Mouse (Mus musculus) macrophage (primary cell): ENCODE measurements around the gene 1700047I17Rik2. TPM values are rescaled to one million over a fixed set of nuclear protein-coding genes. Genes with fewer than 3 reads are reported as not detected.
A peak's percentile ranks its signal among the peaks of the same experiment; 100 is the strongest.
"Not testable (repeated sequence)": the region's sequence is repeated elsewhere in the genome, so short reads cannot be mapped to it uniquely, and the experiment has no call there.

Experiments
- H3K27ac ChIP-seq: fragments of 350-480 bp; formaldehyde crosslinking; 2 replicates; pipeline ENCODE4 v1.9.0; 2021
- H3K36me3 ChIP-seq: fragments of 350-480 bp; formaldehyde crosslinking; 2 replicates; pipeline ENCODE4 v1.9.0; 2021; ENCODE audit errors: inconsistent target
- H3K4me3 ChIP-seq: fragments of 350-480 bp; formaldehyde crosslinking; 2 replicates; pipeline ENCODE4 v1.9.0; 2021; ENCODE audit errors: inconsistent target
- H3K79me2 ChIP-seq: fragments of 350-480 bp; formaldehyde crosslinking; 2 replicates; pipeline ENCODE4 v1.9.0; 2021; ENCODE audit errors: inconsistent target
- WGBS: methylation state at CpG from one replicate; pipeline ENCODE4 v1.1.7; 2026; ENCODE audit warnings: inconsistent platforms; ENCODE audit not compliant: missing documents; 5-methylcytosine and 5-hydroxymethylcytosine counted together
- polyA plus RNA-seq: library from polyadenylated mRNA; stranded (reverse); fragments of 250-400 nt; gene quantifications from 3 replicates; pipeline ENCODE4 v1.2.4, GENCODE M21; 2018; ENCODE audit warnings: inconsistent platforms
- total RNA-seq, 78 experiments: library from RNA; depleted of rRNA; stranded (reverse); fragments of 250-400 nt; gene quantifications; 1 replicate in 9 of 78; 2 replicates in 24 of 78; 3 replicates in 43 of 78; 4 replicates in 2 of 78; pipeline ENCODE4 v1.2.4; 2018; ENCODE audit warnings: inconsistent platforms in 56 of 78

1700047I17Rik2 gene
- total RNA-seq (2018; cell fraction: chromatin; rRNA removed), result not detected
- not detected for total RNA-seq (2018; cell fraction: cytosol; rRNA removed)
- not detected for total RNA-seq (2018; cell fraction: nucleus; rRNA removed)
- not detected in 3 replicates for polyA plus RNA-seq

DNA sequence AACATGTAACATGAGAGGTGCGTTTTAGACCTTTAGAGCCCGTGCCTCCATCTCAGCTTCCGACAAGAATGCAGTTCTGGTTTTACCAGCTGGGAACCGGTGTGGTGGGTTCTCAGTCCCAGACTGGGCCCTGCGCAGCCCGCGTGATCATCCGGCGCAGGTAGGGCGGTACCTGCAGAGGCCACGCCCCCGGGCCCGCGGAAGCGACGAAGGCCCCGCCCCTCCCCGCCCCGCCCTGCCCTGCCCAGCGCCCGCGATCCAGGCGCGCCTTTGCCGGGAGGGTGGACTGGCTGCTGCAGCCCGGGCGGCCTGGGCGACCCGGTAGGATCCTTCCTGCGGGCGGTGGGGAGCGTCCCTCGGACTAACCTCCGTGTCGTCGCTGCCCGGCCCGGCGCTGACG lies at the start of gene 1700047I17Rik2:
Gene 1700047I17Rik2, plus strand, starts transcription at position 287 of the 400 bp plus-strand sequence.
- not testable (repeated sequence) for H3K36me3 ChIP-seq, H3K27ac ChIP-seq, H3K4me3 ChIP-seq, H3K79me2 ChIP-seq
- no CpG with 5 or more reads among the region's 40 CpGs for WGBS

DNA sequence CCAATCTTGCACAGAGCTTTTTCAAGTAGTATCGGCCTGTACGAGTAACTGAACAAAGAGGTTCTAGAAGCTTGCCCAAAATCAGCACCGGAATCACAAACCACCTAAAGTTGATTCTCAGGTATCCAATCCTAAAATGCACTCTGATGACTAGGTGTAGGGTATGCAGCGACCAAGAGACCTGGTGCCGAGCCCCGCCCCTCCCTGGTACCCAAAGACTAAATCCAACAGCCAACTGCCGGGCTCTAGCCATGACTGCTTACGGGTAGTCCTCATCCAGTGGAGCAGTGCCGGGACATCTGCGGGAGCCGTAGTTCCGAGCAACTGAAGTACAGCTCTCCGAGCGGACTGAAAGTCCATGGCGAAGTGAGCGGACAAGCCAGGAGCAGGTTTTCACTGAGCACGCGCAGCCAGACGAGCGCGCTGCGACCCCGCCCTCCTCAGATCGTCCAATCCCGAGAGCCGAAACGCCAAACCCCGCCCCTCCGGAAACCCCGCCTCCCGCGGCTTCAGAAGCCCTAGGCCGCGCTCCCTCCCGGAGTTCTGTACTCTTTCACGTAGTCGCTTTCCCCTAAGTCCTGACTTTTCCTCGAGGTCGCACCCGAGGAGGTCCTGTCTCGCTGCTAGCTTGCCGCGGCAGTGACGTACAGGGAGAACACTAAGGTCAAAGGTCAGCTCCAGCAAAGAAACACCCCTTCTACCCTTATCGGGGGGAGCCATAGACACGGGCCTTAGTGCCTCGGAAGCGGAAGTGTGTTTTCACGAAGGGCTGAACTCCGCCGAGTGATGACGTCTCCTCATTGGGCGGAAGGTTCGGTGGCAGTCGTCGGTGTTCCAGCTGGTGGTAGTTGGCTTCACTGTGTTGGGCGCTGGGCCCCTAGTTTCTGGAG lies 44.6 kb upstream of the 1700047I17Rik2 start, which contains the start of gene Srp54b:
Gene Srp54b, plus strand, starts transcription at position 546 of the 890 bp plus-strand sequence.
- H3K4me3 ChIP-seq, H3K36me3 ChIP-seq, H3K27ac ChIP-seq, H3K79me2 ChIP-seq: not testable (repeated sequence)
- WGBS, result no CpG with 5 or more reads among the region's 57 CpGs

DNA sequence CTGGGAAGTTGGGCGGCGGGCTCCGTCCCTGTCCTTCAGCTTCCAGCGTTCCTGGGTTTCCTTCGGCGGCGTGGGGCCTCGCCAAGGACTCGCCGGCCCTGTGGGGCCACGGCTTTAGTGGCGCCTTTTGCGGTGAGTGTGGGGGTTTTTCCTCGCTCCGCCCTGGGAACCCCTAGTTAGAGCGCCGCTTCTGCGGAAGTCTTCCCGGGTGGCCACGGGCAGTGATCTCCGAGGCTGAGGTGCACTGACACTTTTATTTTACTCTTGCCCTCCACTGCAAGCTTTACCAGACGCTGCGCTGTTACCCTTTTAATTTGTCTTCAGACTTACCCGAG lies 44.0 kb upstream of the 1700047I17Rik2 start:
- no CpG with 5 or more reads among the region's 24 CpGs for WGBS
- not testable (repeated sequence) for H3K36me3 ChIP-seq, H3K79me2 ChIP-seq, H3K27ac ChIP-seq, H3K4me3 ChIP-seq

DNA sequence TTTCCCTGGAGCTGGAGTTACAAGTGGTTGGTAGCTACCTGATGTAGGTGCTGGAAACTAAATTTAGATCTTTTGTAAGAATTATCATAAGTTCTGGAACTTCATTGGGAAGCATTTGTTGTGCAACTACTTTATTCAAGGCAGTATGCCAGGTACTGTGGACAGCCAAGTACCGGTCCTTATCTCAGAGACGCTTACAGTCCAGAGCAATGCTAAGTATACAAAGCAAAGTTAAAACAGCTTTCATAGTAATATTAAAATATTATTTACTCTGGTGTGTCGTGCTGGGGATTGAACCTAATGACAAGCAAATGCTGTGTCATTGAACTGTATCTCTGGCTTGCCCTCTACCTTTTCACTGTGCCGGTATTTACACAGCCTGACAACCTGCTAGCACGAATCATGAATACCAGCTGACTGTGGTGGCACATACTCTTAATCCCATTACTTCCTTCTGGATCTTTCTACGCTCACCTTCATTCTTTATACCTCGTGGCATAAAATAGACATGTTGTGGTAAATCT lies 32.3 kb upstream of the 1700047I17Rik2 start:
- H3K27ac ChIP-seq, H3K4me3 ChIP-seq, H3K79me2 ChIP-seq, H3K36me3 ChIP-seq: not testable (repeated sequence)
- WGBS, result no CpG with 5 or more reads among the region's 7 CpGs

DNA sequence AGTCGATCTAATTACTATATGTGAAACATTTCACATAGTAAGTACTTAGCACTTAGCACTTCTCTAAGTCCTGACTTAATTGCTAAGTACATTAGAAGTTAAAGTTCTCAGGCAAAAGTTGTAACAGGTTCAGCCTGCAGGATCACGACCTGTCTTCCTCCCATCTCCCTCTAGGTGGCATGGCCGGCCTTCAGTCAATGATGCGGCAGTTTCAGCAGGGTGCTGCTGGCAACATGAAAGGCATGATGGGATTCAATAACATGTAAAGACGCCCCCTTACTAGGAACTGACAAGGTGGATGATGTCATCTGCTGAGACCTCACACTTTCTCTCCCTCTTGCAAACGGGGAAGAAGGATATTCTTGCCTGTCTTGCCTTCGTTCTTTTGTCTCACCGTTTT lies 11.7 kb upstream of the 1700047I17Rik2 start:
- H3K4me3 ChIP-seq, H3K27ac ChIP-seq, H3K79me2 ChIP-seq, H3K36me3 ChIP-seq: not testable (repeated sequence)
- WGBS, result no CpG with 5 or more reads among the region's 8 CpGs

DNA sequence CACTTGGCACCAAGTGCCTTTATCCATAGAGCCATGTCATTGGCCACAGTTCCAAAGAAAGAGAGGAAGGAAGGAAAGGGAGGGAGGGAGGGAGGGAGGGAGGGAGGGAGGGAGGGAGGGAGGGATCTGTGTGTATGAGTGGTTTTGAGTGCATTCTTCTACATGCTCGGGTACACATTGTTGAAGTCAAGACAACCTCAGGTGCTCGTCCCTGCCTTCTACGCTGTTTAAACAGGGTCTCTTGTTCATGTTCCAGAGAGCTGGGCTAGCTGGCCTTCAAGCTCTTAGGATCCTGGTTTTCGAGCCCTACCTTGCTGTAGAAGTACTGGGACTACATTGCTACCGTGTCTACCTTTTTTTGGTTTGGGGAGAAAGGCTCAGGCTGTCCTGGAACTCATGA lies 10.3 kb upstream of the 1700047I17Rik2 start:
- H3K4me3 ChIP-seq, H3K27ac ChIP-seq, H3K79me2 ChIP-seq, H3K36me3 ChIP-seq: not testable (repeated sequence)
- no CpG with 5 or more reads among the region's 5 CpGs for WGBS

DNA sequence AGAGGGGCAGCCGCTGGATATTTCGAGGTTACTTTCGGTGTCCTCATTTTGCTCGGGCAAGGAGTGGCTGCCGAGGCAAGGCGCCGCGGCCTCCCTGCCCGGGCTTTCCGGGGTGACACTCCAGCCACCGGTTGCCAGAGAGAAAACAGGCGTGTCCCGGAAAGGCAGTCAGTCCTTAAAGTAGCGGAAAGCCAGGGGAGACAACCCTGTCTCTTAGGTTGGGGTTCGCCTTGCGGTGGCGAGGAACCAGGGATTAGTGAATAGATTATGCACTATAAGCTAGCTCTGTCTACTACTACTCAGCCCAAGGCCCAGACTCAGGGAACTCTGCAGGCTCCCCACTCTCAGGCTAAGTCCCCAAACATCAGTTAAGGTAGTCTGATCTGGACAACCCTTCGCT lies 407 bp downstream of the 1700047I17Rik2 start:
- WGBS, result no CpG with 5 or more reads among the region's 18 CpGs
- H3K79me2 ChIP-seq, result not testable (repeated sequence)

DNA sequence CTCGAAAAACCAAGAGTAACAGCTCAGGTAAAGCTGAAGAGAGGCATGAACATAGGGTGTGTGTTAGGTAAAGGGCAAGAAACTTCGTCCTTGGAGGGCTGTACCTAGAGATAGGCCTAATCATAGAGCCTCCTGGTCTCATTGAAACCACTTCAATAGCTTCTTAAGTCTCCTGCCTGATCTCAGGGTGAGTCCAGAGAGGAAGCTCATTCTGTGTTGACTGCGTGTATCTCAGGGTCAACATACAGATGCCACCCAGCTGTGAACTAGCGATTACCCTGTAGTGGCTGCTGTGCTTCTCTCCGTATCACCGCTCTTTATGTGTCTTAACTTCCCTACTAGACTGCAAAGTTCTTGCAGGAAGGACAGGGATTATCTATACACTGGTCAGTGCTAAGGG lies 13.6 kb downstream of the 1700047I17Rik2 start:
- not testable (repeated sequence) for H3K4me3 ChIP-seq, H3K27ac ChIP-seq, H3K36me3 ChIP-seq, H3K79me2 ChIP-seq
- WGBS, result no CpG with 5 or more reads among the region's 6 CpGs

More for the DNA sequence above, 407 bp downstream of the 1700047I17Rik2 start:
- H3K27ac ChIP-seq, H3K36me3 ChIP-seq, H3K4me3 ChIP-seq: not testable (repeated sequence)

DNA sequence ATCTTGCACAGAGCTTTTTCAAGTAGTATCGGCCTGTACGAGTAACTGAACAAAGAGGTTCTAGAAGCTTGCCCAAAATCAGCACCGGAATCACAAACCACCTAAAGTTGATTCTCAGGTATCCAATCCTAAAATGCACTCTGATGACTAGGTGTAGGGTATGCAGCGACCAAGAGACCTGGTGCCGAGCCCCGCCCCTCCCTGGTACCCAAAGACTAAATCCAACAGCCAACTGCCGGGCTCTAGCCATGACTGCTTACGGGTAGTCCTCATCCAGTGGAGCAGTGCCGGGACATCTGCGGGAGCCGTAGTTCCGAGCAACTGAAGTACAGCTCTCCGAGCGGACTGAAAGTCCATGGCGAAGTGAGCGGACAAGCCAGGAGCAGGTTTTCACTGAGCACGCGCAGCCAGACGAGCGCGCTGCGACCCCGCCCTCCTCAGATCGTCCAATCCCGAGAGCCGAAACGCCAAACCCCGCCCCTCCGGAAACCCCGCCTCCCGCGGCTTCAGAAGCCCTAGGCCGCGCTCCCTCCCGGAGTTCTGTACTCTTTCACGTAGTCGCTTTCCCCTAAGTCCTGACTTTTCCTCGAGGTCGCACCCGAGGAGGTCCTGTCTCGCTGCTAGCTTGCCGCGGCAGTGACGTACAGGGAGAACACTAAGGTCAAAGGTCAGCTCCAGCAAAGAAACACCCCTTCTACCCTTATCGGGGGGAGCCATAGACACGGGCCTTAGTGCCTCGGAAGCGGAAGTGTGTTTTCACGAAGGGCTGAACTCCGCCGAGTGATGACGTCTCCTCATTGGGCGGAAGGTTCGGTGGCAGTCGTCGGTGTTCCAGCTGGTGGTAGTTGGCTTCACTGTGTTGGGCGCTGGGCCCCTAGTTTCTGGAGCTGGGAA lies 30.5 kb downstream of the 1700047I17Rik2 start, which contains the start of gene Srp54c:
Gene Srp54c, plus strand, starts transcription at position 543 of the 894 bp plus-strand sequence.
- H3K36me3 ChIP-seq, H3K79me2 ChIP-seq, H3K27ac ChIP-seq: not testable (repeated sequence)
- WGBS, result no CpG with 5 or more reads among the region's 57 CpGs
- peak within 1 kb of the TSS; percentile 20; the same call in 1 of the 2 replicates for H3K4me3 ChIP-seq

DNA sequence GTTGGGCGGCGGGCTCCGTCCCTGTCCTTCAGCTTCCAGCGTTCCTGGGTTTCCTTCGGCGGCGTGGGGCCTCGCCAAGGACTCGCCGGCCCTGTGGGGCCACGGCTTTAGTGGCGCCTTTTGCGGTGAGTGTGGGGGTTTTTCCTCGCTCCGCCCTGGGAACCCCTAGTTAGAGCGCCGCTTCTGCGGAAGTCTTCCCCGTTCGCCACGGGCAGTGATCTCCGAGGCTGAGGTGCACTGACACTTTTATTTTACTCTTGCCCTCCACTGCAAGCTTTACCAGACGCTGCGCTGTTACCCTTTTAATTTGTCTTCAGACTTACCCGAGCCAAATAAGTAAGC lies 31.1 kb downstream of the 1700047I17Rik2 start:
- no CpG with 5 or more reads among the region's 25 CpGs for WGBS
- not testable (repeated sequence) for H3K79me2 ChIP-seq, H3K36me3 ChIP-seq, H3K27ac ChIP-seq
- peak overlapping the region; percentile 20; the same call in 1 of the 2 replicates for H3K4me3 ChIP-seq

DNA sequence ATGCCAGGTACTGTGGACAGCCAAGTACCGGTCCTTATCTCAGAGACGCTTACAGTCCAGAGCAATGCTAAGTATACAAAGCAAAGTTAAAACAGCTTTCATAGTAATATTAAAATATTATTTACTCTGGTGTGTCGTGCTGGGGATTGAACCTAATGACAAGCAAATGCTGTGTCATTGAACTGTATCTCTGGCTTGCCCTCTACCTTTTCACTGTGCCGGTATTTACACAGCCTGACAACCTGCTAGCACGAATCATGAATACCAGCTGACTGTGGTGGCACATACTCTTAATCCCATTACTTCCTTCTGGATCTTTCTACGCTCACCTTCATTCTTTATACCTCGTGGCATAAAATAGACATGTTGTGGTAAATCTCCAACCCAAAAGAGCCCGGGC lies 42.9 kb downstream of the 1700047I17Rik2 start:
- not testable (repeated sequence) for H3K27ac ChIP-seq, H3K4me3 ChIP-seq, H3K36me3 ChIP-seq, H3K79me2 ChIP-seq
- WGBS, result no CpG with 5 or more reads among the region's 8 CpGs

DNA sequence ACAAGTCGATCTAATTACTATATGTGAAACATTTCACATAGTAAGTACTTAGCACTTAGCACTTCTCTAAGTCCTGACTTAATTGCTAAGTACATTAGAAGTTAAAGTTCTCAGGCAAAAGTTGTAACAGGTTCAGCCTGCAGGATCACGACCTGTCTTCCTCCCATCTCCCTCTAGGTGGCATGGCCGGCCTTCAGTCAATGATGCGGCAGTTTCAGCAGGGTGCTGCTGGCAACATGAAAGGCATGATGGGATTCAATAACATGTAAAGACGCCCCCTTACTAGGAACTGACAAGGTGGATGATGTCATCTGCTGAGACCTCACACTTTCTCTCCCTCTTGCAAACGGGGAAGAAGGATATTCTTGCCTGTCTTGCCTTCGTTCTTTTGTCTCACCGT lies 62.6 kb downstream of the 1700047I17Rik2 start:
- WGBS, result no CpG with 5 or more reads among the region's 8 CpGs

DNA sequence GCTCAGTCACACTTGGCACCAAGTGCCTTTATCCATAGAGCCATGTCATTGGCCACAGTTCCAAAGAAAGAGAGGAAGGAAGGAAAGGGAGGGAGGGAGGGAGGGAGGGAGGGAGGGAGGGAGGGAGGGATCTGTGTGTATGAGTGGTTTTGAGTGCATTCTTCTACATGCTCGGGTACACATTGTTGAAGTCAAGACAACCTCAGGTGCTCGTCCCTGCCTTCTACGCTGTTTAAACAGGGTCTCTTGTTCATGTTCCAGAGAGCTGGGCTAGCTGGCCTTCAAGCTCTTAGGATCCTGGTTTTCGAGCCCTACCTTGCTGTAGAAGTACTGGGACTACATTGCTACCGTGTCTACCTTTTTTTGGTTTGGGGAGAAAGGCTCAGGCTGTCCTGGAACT lies 64.0 kb downstream of the 1700047I17Rik2 start:
- H3K36me3 ChIP-seq, H3K4me3 ChIP-seq, H3K27ac ChIP-seq, H3K79me2 ChIP-seq: not testable (repeated sequence)
- no CpG with 5 or more reads among the region's 5 CpGs for WGBS

More for the DNA sequence above, 62.6 kb downstream of the 1700047I17Rik2 start:
- H3K79me2 ChIP-seq, H3K36me3 ChIP-seq, H3K27ac ChIP-seq, H3K4me3 ChIP-seq: not testable (repeated sequence)
